Mouse (Mus musculus) splenic B cell, adult 2 months (primary cell): ENCODE measurements around the gene Elovl5.
A peak's percentile ranks its signal among the peaks of the same experiment; 100 is the strongest.

Source experiments
- DNase-seq: peaks from one replicate; pipeline ENCODE4 v3.0.0-alpha.2; 2011; ENCODE audit warnings: low read depth, low spot score
- H3K27me3 ChIP-seq: 2 replicates; pipeline ENCODE4 v1.6.1; 2012; ENCODE audit warnings: mild to moderate bottlenecking, low read length, moderate library complexity, mixed read lengths; ENCODE audit not compliant: control insufficient read depth, poor library complexity, insufficient read depth, severe bottlenecking
- H3K36me3 ChIP-seq: 2 replicates; pipeline ENCODE4 v1.6.1; 2012; ENCODE audit warnings: mild to moderate bottlenecking, low read length, moderate library complexity, mixed read lengths; ENCODE audit not compliant: control insufficient read depth, poor library complexity, insufficient read depth, severe bottlenecking

Gene Elovl5

GRCm38 (mm10) chr9:78010707-78011106, 93.5 kb downstream of the Elovl5 start:
- Histone ChIP-seq H3K27me3 (no peaks in the 10 kb centered on the region), H3K36me3 (no peaks in the 10 kb centered on the region)
- DNase-seq: no peak

GRCm38 (mm10) chr9:78012066-78012465, 94.9 kb downstream of the Elovl5 start:
- Histone ChIP-seq H3K36me3 (no peaks in the 10 kb centered on the region), H3K27me3 (no peaks in the 10 kb centered on the region)
- DNase-seq: no peak

- H3K27me3 ChIP-seq: no peaks in the 10 kb centered on the region
- no peak for DNase-seq
- no peaks in the 10 kb centered on the region for H3K36me3 ChIP-seq
These were observed 95.5 kb downstream of the Elovl5 start for GRCm38 (mm10) chr9:78012681-78013080.

- no peaks in the 10 kb centered on the region for H3K27me3 ChIP-seq
- peak; percentile 31 for DNase-seq
- H3K36me3 ChIP-seq: no peaks in the 10 kb centered on the region
These were observed 96.6 kb downstream of the Elovl5 start for GRCm38 (mm10) chr9:78013813-78014212.

GRCm38 (mm10) chr9:78015816-78016215, 98.7 kb downstream of the Elovl5 start:
- H3K36me3 ChIP-seq: no peaks in the 10 kb centered on the region
- no peaks in the 10 kb centered on the region for H3K27me3 ChIP-seq
- DNase-seq: no peak

- Histone ChIP-seq H3K27me3 (no peaks in the 10 kb centered on the region), H3K36me3 (no peaks in the 10 kb centered on the region)
- DNase-seq: no peak
These were observed 99.1 kb downstream of the Elovl5 start for GRCm38 (mm10) chr9:78016288-78016687.

GRCm38 (mm10) chr9:78021256-78021655, 104.1 kb downstream of the Elovl5 start:
- no peak for DNase-seq
- Histone ChIP-seq H3K27me3 (no peaks in the 10 kb centered on the region), H3K36me3 (no peaks in the 10 kb centered on the region)

- Histone ChIP-seq H3K27me3 (no peaks in the 10 kb centered on the region), H3K36me3 (no peaks in the 10 kb centered on the region)
- peak; percentile 44 for DNase-seq
These were observed 105.2 kb downstream of the Elovl5 start for GRCm38 (mm10) chr9:78022187-78022945.

GRCm38 (mm10) chr9:78024823-78025222, 107.7 kb downstream of the Elovl5 start:
- Histone ChIP-seq H3K36me3 (no peaks in the 10 kb centered on the region), H3K27me3 (no peaks in the 10 kb centered on the region)
- DNase-seq: peak; percentile 71

- no peaks in the 10 kb centered on the region for H3K27me3 ChIP-seq
- no peak for DNase-seq
- H3K36me3 ChIP-seq: no peaks in the 10 kb centered on the region
These were observed 109.9 kb downstream of the Elovl5 start for GRCm38 (mm10) chr9:78027099-78027498.

GRCm38 (mm10) chr9:78030835-78031456, 113.8 kb downstream of the Elovl5 start:
- Histone ChIP-seq H3K27me3 (no peaks in the 10 kb centered on the region), H3K36me3 (no peaks in the 10 kb centered on the region)
- DNase-seq: no peak

GRCm38 (mm10) chr9:78032930-78033329, 115.8 kb downstream of the Elovl5 start:
- no peaks in the 10 kb centered on the region for H3K36me3 ChIP-seq
- no peaks in the 10 kb centered on the region for H3K27me3 ChIP-seq
- no peak for DNase-seq
